Mouse (Mus musculus) embryonic facial prominence, embryonic 11.5 days (tissue): ENCODE data around the gene Pinlyp. TPM values are rescaled to one million over a fixed set of nuclear protein-coding genes. Genes with fewer than 3 reads are reported as not detected.
A peak's percentile ranks its signal among the peaks of the same experiment; 100 is the strongest.

Experiments used
- ATAC-seq: fragments of 200-750 bp; cut with Nextera tagmentation; replicated peaks from 2 replicates; pipeline ENCODE4 v1.8.0; 2017; ENCODE audit warnings: low read depth; ENCODE audit not compliant: insufficient number of reproducible peaks, low FRiP score, low TSS enrichment
- DNase-seq: peaks from one replicate; pipeline ENCODE4 v3.0.0-alpha.2; 2015; ENCODE audit warnings: low spot score
- H3K27ac ChIP-seq: fragments of 300-500 bp; sonication (generic); replicated peaks from 2 replicates; pipeline ENCODE4 v1.5.1; 2014; ENCODE audit warnings: mild to moderate bottlenecking, low read depth, low read length, control low read depth
- H3K27me3 ChIP-seq: fragments of 300-500 bp; sonication (generic); 2 replicates; pipeline ENCODE4 v1.6.1; 2014; ENCODE audit warnings: mild to moderate bottlenecking, low read length, moderate library complexity, mixed read lengths; ENCODE audit not compliant: control insufficient read depth, insufficient read depth
- H3K36me3 ChIP-seq: fragments of 300-500 bp; sonication (generic); replicated peaks from 2 replicates; pipeline ENCODE4 v1.6.1; 2014; ENCODE audit warnings: low read depth, mild to moderate bottlenecking, low read length, moderate library complexity, mixed read lengths; ENCODE audit not compliant: control insufficient read depth, insufficient read depth
- H3K4me1 ChIP-seq: fragments of 300-500 bp; sonication (generic); 2 replicates; pipeline ENCODE4 v1.6.1; 2014; ENCODE audit warnings: low read length, mixed read lengths; ENCODE audit not compliant: control insufficient read depth, insufficient read depth
- H3K4me2 ChIP-seq: fragments of 300-500 bp; sonication (generic); 2 replicates; pipeline ENCODE4 v1.6.1; 2014; ENCODE audit warnings: low read depth, mild to moderate bottlenecking, control low read depth, low read length, moderate library complexity
- H3K4me3 ChIP-seq: fragments of 300-500 bp; sonication (generic); 2 replicates; pipeline ENCODE4 v1.5.1; 2014; ENCODE audit warnings: low read depth, low read length, control low read depth
- H3K9ac ChIP-seq: fragments of 300-500 bp; sonication (generic); replicated peaks from 2 replicates; pipeline ENCODE4 v1.6.1; 2014; ENCODE audit warnings: mild to moderate bottlenecking, control low read depth, low read length
- H3K9me3 ChIP-seq: fragments of 300-500 bp; sonication (generic); replicated peaks from 2 replicates; pipeline ENCODE4 v1.6.1; 2016; ENCODE audit warnings: mild to moderate bottlenecking, low read length, inconsistent platforms, mixed read lengths; ENCODE audit not compliant: control insufficient read depth
- WGBS: fragments of 180-500 bp; shearing (Covaris S2); extraction: QIAGEN DNeasy Blood & Tissue Kit; methylation state at CpG from one replicate; pipeline ENCODE4 v1.1.7; 2014; 5-methylcytosine and 5-hydroxymethylcytosine counted together
- polyA plus RNA-seq: library from polyadenylated mRNA; unstranded; fragments of >200 nt; fragmentation: Nextera tagmentation; extraction: Ambion mirVana; gene quantifications from 2 replicates; pipeline ENCODE4 v1.2.1, GENCODE M21; 2014

Gene Pinlyp
- polyA plus RNA-seq, 1 experiment from 2014 or later = not detected

DNA sequence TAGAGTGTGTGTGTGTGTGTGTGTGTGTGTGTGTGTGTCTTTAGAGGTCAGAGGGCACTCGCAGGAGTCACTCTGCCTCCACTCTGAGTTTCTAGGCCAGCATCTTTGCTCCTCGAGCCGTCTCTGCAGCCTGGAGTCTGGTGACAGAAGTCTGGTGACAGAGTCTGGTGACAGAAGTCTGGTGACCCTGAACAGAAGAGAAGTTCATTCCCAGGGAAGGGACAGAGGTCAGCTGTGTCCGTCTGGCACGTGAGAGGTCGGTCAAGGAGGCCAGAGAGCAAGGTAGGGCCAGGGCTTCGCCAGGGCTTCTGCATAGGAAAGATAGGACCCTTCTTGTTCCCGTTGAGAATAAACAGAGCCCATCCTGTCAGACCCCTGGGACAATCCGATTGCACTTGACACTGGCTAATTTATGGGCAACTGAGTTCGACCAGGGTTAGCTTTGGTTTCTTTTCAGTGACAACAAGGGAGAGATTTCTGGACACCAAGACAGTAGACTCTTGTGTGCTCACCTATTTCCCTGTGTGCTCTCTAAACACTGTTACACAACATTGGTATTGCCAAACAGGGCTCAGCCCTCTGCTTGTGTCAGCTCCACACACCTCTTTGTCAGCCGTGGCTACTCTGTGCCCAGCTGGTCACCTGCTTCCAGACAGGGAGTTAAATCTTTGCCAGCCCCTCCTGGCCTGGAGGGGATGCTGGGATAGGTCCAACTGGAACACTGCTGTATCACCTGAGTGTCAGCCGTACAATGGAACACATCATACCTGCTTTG, 6.3 kb upstream of the Pinlyp start:
- 86% methylated on average over 12 of the region's 12 CpGs for WGBS
- Histone ChIP-seq H3K4me2 (no peak overlapping the region), H3K9ac (no peak overlapping the region), H3K36me3 (peaks cover 4% of the 10 kb centered on the region; the same call in 1 of the 2 replicates), H3K27me3 (no peaks in the 10 kb centered on the region), H3K9me3 (no peaks in the 10 kb centered on the region), H3K4me3 (no peak overlapping the region), H3K4me1 (peaks cover 3% of the 10 kb centered on the region; the same call in 1 of the 2 replicates), H3K27ac (no peak overlapping the region)
- DNase-seq (no peak), ATAC-seq (no peak)

DNA sequence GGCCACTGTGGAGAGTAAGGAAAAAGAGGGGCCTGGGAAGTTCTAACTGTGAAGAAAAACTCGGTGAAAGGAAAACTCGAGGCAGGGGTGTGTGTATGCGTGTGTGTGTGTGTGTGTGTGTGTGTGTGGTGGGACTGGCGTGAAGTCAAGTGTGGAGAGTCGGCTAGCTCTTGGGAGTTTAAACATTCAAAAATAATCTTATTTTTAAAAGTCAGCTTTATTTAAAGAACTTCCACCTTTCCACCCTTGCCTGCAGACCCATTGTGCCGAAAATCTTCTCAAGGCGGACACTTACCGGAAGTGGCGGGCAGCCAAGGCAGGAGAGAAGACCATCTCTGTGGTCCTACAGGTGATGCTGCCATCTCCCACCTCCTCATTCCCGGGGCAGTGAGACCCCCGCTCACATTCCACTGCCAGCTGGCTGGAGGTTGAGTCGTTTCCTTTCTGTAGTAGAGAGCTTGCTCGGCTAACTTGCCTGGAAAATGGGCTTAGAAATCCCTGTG, 1.7 kb upstream of the Pinlyp start:
- Histone ChIP-seq H3K36me3 (no peaks in the 10 kb centered on the region; the same call in 1 of the 2 replicates), H3K4me3 (peak overlapping the region; percentile 85), H3K9ac (peak overlapping the region; percentile 83), H3K9me3 (no peaks in the 10 kb centered on the region), H3K4me2 (peak overlapping the region; percentile 65), H3K27me3 (no peaks in the 10 kb centered on the region), H3K27ac (0 out of 2 replicates have a peak overlapping the region, but pooled peaks have one; percentile 7), H3K4me1 (peaks cover 3% of the 10 kb centered on the region)
- DNase-seq (no peak), ATAC-seq (no peak; the same call in 1 of the 2 replicates)
- WGBS = 25% methylated on average over 13 of the region's 13 CpGs

DNA sequence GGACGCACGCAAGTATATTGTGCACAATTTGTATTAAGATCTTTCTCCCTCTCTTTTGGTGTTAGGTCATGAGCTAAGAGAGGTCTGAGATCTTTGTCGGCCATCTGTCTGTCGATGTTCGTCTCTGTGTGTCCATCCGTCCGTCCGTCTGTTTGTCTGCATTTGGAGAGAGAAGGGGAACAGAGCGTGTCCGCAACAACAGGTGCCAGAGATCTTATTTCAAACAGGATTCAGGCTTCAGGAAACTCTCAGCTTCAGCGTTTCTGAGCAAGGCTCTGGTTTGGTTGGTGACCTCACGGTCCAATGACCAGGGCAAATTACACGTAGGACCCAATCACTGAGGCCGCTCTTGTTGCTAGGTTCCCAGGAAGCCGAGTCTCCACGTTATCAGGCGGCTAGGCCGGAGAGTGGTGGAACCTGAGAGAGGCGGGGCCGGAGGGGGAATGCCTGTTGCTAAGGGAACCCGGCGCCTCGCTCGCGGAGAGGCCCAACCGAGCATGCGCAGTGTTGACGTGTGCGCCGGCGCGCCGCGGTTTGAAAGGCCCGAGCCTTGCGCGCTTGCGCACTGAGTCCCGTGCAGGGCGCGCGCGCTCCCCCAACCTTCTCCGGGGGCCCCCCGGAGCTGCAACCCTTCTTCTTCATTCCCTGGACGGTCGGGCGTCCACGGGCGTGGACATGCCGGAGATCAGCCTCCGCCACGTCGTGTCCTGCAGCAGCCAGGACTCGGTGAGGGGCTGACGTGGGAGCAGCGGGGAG, 894 bp upstream of the Pinlyp start:
- DNase-seq (peak; percentile 100), ATAC-seq (peak; percentile 98)
- Histone ChIP-seq H3K27ac (peak overlapping the region; percentile 7; the same call in 1 of the 2 replicates), H3K9me3 (no peaks in the 10 kb centered on the region), H3K4me3 (peak overlapping the region; percentile 85), H3K27me3 (no peaks in the 10 kb centered on the region), H3K4me1 (peaks cover 3% of the 10 kb centered on the region), H3K4me2 (peak overlapping the region; percentile 65), H3K36me3 (no peaks in the 10 kb centered on the region; the same call in 1 of the 2 replicates), H3K9ac (peak overlapping the region; percentile 83)
- WGBS = under 1% methylated on average over 55 of the region's 57 CpGs

DNA sequence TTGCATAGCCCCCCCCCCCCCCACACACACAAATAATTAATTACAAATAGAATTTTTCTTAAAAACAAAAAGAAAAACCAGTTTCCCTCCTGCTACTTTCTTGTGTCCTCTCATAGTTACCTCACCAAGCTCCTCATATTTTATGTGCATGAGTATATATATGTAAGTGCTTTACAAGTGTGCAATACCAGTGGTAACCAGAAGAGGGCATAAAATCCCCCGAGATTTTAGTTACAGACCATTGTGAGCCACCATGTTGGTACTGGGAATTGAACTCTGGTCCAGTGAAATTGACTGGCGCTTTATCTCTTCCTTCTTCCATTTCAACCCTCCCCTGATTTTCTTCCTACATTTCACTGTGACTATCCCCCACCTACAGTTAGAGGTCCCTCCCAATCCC, 1.4 kb downstream of the Pinlyp start:
- no peak overlapping the region for H3K27ac ChIP-seq
- 90% methylated on average over 2 of the region's 2 CpGs for WGBS
- DNase-seq = no peak

DNA sequence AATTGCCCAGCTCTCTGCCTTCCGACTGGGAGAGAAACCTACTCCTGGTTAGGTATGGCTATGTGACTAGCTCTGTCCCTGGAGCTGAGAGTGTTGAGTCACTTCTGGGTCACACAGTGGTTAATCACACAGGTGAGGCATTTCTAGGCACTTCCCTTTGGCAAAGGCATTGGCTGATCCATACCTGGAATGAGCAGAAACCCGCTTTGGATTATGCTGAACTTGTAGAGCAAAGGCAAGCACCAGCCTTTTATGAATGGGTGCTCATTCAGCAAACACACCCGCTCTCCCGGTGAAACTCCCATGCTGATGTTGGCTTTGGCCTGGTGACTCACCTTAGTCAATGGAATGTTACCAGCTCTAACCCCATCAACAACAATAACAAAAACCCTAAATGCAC, 6.2 kb downstream of the Pinlyp start:
- no peak for ATAC-seq
- no peak overlapping the region for H3K4me3 ChIP-seq
- 91% methylated on average over 4 of the region's 4 CpGs for WGBS
- H3K4me2 ChIP-seq = no peak overlapping the region
- no peaks in the 10 kb centered on the region for H3K9me3 ChIP-seq
- no peak overlapping the region for H3K27ac ChIP-seq
- no peaks in the 10 kb centered on the region for H3K27me3 ChIP-seq
- no peaks in the 10 kb centered on the region for H3K36me3 ChIP-seq
- DNase-seq = no peak
- H3K9ac ChIP-seq = no peak overlapping the region
- H3K4me1 ChIP-seq = no peaks in the 10 kb centered on the region

More for the DNA sequence above, 1.4 kb downstream of the Pinlyp start:
- Histone ChIP-seq H3K36me3 (no peaks in the 10 kb centered on the region), H3K9ac (no peak overlapping the region), H3K4me3 (no peak overlapping the region), H3K9me3 (no peaks in the 10 kb centered on the region), H3K27me3 (no peaks in the 10 kb centered on the region), H3K4me1 (peaks cover 3% of the 10 kb centered on the region), H3K4me2 (no peak overlapping the region)
- ATAC-seq = no peak

DNA sequence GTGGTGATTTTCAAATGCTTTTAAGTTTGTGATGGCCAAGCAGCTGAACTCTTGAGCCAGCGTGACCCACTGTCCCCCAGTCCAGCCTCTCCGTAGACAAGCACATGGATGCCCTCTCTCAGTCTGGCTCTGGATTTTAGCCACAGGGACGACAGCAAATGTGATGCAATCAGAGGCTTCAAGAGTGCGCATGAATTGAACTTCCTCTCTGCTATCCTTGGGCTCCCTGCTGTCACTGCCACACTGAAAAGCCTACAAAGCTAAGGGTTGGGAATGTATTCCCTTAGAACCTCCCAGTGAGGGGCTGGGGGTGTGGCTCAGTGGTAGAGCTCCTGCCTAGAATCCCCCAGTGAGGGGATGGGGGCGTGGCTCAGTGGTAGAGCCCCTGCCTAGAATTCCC, 7.2 kb downstream of the Pinlyp start:
- 74% methylated on average over 5 of the region's 5 CpGs for WGBS
- no peak for DNase-seq
- no peak overlapping the region for H3K27ac ChIP-seq
- H3K4me3 ChIP-seq = no peak overlapping the region
- peaks cover 3% of the 10 kb centered on the region; the same call in 1 of the 2 replicates for H3K4me1 ChIP-seq
- no peak for ATAC-seq
- H3K36me3 ChIP-seq = no peaks in the 10 kb centered on the region; the same call in 1 of the 2 replicates
- no peak overlapping the region for H3K9ac ChIP-seq
- H3K4me2 ChIP-seq = no peak overlapping the region; the same call in 1 of the 2 replicates
- H3K9me3 ChIP-seq = no peaks in the 10 kb centered on the region
- no peaks in the 10 kb centered on the region; the same call in 1 of the 2 replicates for H3K27me3 ChIP-seq

DNA sequence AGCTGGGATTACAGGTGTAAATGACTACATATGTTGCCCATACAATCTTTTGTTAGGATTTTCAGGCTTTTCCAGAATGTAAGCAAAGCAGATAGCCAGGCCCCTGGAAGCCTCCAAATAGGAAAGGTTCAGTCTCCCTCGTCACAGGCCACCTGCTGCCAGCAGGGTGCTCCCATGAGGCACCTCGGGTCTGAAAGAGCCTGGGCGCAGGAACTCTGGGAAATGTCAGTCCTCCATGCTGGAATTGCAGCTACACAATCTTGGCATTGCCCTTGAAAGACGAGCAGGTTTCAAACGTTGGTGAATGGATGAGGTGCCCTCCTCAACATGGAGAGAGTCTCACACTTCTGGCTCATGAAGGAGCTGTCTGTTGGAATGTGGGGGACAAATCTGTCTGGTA, 7.8 kb downstream of the Pinlyp start:
- H3K27me3 ChIP-seq = peaks cover 5% of the 10 kb centered on the region
- no peak overlapping the region for H3K4me2 ChIP-seq
- no peak overlapping the region for H3K9ac ChIP-seq
- no peak overlapping the region for H3K27ac ChIP-seq
- H3K4me1 ChIP-seq = peaks cover 3% of the 10 kb centered on the region; the same call in 1 of the 2 replicates
- peaks cover 3% of the 10 kb centered on the region for H3K36me3 ChIP-seq
- WGBS = 48% methylated on average over 5 of the region's 5 CpGs
- no peak for DNase-seq
- ATAC-seq = no peak
- no peak overlapping the region for H3K4me3 ChIP-seq
- no peaks in the 10 kb centered on the region for H3K9me3 ChIP-seq
